Mouse (Mus musculus): ENCODE measurements around the gene Hes6. TPM values are rescaled to one million over a fixed set of nuclear protein-coding genes. Genes with fewer than 3 reads are reported as not detected.

Hes6 gene
- polyA plus RNA-seq, 1 experiment from 2014 or later = 91.3 TPM

- H3K36me3 ChIP-seq = peaks cover 46% of the 10 kb centered on the region
- no peak for ATAC-seq (ENCODE audit: borderline replicate concordance, extremely low read depth, low FRiP score, low TSS enrichment)
- H3K27me3 ChIP-seq = no peaks in the 10 kb centered on the region
- H3K9me3 ChIP-seq = no peaks in the 10 kb centered on the region
- H3K9ac ChIP-seq = no peak overlapping the region
- H3K4me1 ChIP-seq = peaks cover 24% of the 10 kb centered on the region
- H3K4me2 ChIP-seq = no peak overlapping the region
- WGBS = 85% methylated on average over 7 of the region's 7 CpGs
- no peak overlapping the region for H3K4me3 ChIP-seq
- peak overlapping the region; percentile 91; the same call in 1 of the 2 replicates for H3K27ac ChIP-seq
Observed at GRCm38 (mm10) chr1:91437573-91437972, 23.7 kb upstream of the Hes6 start.

- peaks cover 24% of the 10 kb centered on the region for H3K4me1 ChIP-seq
- no peaks in the 10 kb centered on the region for H3K27me3 ChIP-seq
- no peaks in the 10 kb centered on the region for H3K9me3 ChIP-seq
- WGBS = 91% methylated on average over 3 of the region's 3 CpGs
- no peak overlapping the region for H3K4me2 ChIP-seq
- H3K36me3 ChIP-seq = peaks cover 50% of the 10 kb centered on the region
- H3K9ac ChIP-seq = no peak overlapping the region
- H3K27ac ChIP-seq = peak overlapping the region; percentile 91
- no peak overlapping the region for H3K4me3 ChIP-seq
- ATAC-seq (ENCODE audit: borderline replicate concordance, extremely low read depth, low FRiP score, low TSS enrichment) = peak; percentile 27; the same call in 1 of the 2 replicates
Observed at GRCm38 (mm10) chr1:91437083-91437400, 23.2 kb upstream of the Hes6 start.

GRCm38 (mm10) chr1:91436380-91437082 lies 22.7 kb upstream of the Hes6 start:
- H3K9me3 ChIP-seq = no peaks in the 10 kb centered on the region
- no peak overlapping the region for H3K9ac ChIP-seq

GRCm38 (mm10) chr1:91435606-91436130 lies 21.8 kb upstream of the Hes6 start:
- H3K27me3 ChIP-seq = no peaks in the 10 kb centered on the region
- ATAC-seq (ENCODE audit: borderline replicate concordance, extremely low read depth, low FRiP score, low TSS enrichment) = no peak
- H3K9me3 ChIP-seq = no peaks in the 10 kb centered on the region
- WGBS = 74% methylated on average over 13 of the region's 13 CpGs
- no peak overlapping the region for H3K4me3 ChIP-seq
- H3K9ac ChIP-seq = no peak overlapping the region; the same call in 1 of the 2 replicates
- H3K27ac ChIP-seq = peak overlapping the region; percentile 91
- H3K36me3 ChIP-seq = peaks cover 49% of the 10 kb centered on the region
- peaks cover 24% of the 10 kb centered on the region for H3K4me1 ChIP-seq
- H3K4me2 ChIP-seq = no peak overlapping the region

More at GRCm38 (mm10) chr1:91436380-91437082, 22.7 kb upstream of the Hes6 start:
- Histone ChIP-seq H3K4me3 (no peak overlapping the region), H3K36me3 (peaks cover 50% of the 10 kb centered on the region), H3K4me2 (no peak overlapping the region; the same call in 1 of the 2 replicates), H3K27ac (peak overlapping the region; percentile 91), H3K4me1 (peaks cover 24% of the 10 kb centered on the region), H3K27me3 (no peaks in the 10 kb centered on the region)
- ATAC-seq (ENCODE audit: borderline replicate concordance, extremely low read depth, low FRiP score, low TSS enrichment) = peak; percentile 88
- WGBS = 32% methylated on average over 6 of the region's 6 CpGs

GRCm38 (mm10) chr1:91434905-91435304 lies 21.1 kb upstream of the Hes6 start:
- Histone ChIP-seq H3K27ac (no peak overlapping the region), H3K27me3 (no peaks in the 10 kb centered on the region), H3K4me3 (no peak overlapping the region), H3K4me2 (no peak overlapping the region), H3K9me3 (no peaks in the 10 kb centered on the region), H3K4me1 (peaks cover 24% of the 10 kb centered on the region), H3K36me3 (peaks cover 48% of the 10 kb centered on the region), H3K9ac (no peak overlapping the region)
- no peak for ATAC-seq (ENCODE audit: borderline replicate concordance, extremely low read depth, low FRiP score, low TSS enrichment)
- WGBS = 93% methylated on average over 8 of the region's 8 CpGs

GRCm38 (mm10) chr1:91430761-91431160 lies 16.9 kb upstream of the Hes6 start:
- H3K4me3 ChIP-seq = no peak overlapping the region
- H3K27me3 ChIP-seq = no peaks in the 10 kb centered on the region
- ATAC-seq (ENCODE audit: borderline replicate concordance, extremely low read depth, low FRiP score, low TSS enrichment) = no peak
- no peak overlapping the region for H3K9ac ChIP-seq
- WGBS = 72% methylated on average over 7 of the region's 7 CpGs
- peaks cover 58% of the 10 kb centered on the region for H3K36me3 ChIP-seq
- no peak overlapping the region for H3K27ac ChIP-seq
- peaks cover 7% of the 10 kb centered on the region for H3K4me1 ChIP-seq
- no peaks in the 10 kb centered on the region for H3K9me3 ChIP-seq
- H3K4me2 ChIP-seq = no peak overlapping the region

GRCm38 (mm10) chr1:91429212-91429611 lies 15.4 kb upstream of the Hes6 start:
- Histone ChIP-seq H3K4me3 (no peak overlapping the region), H3K27me3 (no peaks in the 10 kb centered on the region), H3K36me3 (peaks cover 52% of the 10 kb centered on the region), H3K4me2 (no peak overlapping the region), H3K9ac (no peak overlapping the region), H3K4me1 (no peaks in the 10 kb centered on the region), H3K27ac (no peak overlapping the region), H3K9me3 (no peaks in the 10 kb centered on the region)
- ATAC-seq (ENCODE audit: borderline replicate concordance, extremely low read depth, low FRiP score, low TSS enrichment) = no peak
- WGBS = 90% methylated on average over 10 of the region's 10 CpGs

- H3K4me3 ChIP-seq = no peak overlapping the region
- ATAC-seq (ENCODE audit: borderline replicate concordance, extremely low read depth, low FRiP score, low TSS enrichment) = no peak
- WGBS = 27% methylated on average over 4 of the region's 4 CpGs
- H3K9ac ChIP-seq = no peak overlapping the region
- peaks cover 52% of the 10 kb centered on the region for H3K36me3 ChIP-seq
- no peaks in the 10 kb centered on the region for H3K27me3 ChIP-seq
- H3K27ac ChIP-seq = no peak overlapping the region
- H3K4me2 ChIP-seq = no peak overlapping the region
- H3K4me1 ChIP-seq = no peaks in the 10 kb centered on the region
- no peaks in the 10 kb centered on the region for H3K9me3 ChIP-seq
Observed at GRCm38 (mm10) chr1:91428614-91429013, 14.8 kb upstream of the Hes6 start.

GRCm38 (mm10) chr1:91426397-91426796 lies 12.6 kb upstream of the Hes6 start:
- H3K27me3 ChIP-seq = no peaks in the 10 kb centered on the region
- peaks cover 38% of the 10 kb centered on the region for H3K36me3 ChIP-seq
- H3K4me3 ChIP-seq = no peak overlapping the region
- H3K27ac ChIP-seq = no peak overlapping the region
- H3K9me3 ChIP-seq = no peaks in the 10 kb centered on the region
- WGBS = 65% methylated on average over 9 of the region's 9 CpGs
- no peak for ATAC-seq (ENCODE audit: borderline replicate concordance, extremely low read depth, low FRiP score, low TSS enrichment)
- H3K9ac ChIP-seq = no peak overlapping the region
- H3K4me1 ChIP-seq = no peaks in the 10 kb centered on the region
- H3K4me2 ChIP-seq = no peak overlapping the region

- Histone ChIP-seq H3K9ac (no peak overlapping the region), H3K4me1 (no peaks in the 10 kb centered on the region), H3K27ac (no peak overlapping the region), H3K4me2 (no peak overlapping the region), H3K27me3 (no peaks in the 10 kb centered on the region), H3K36me3 (peaks cover 36% of the 10 kb centered on the region), H3K4me3 (no peak overlapping the region), H3K9me3 (no peaks in the 10 kb centered on the region)
- WGBS = 87% methylated on average over 8 of the region's 8 CpGs
- no peak for ATAC-seq (ENCODE audit: borderline replicate concordance, extremely low read depth, low FRiP score, low TSS enrichment)
Observed at GRCm38 (mm10) chr1:91420601-91421065, 6.8 kb upstream of the Hes6 start.

GRCm38 (mm10) chr1:91419862-91420600 lies 6.2 kb upstream of the Hes6 start:
- 63% methylated on average over 10 of the region's 10 CpGs for WGBS
- Histone ChIP-seq H3K27me3 (no peaks in the 10 kb centered on the region), H3K9ac (no peak overlapping the region), H3K4me1 (peaks cover 5% of the 10 kb centered on the region), H3K4me3 (no peak overlapping the region), H3K4me2 (no peak overlapping the region), H3K27ac (no peak overlapping the region), H3K36me3 (peaks cover 36% of the 10 kb centered on the region), H3K9me3 (no peaks in the 10 kb centered on the region)
- no peak for ATAC-seq (ENCODE audit: borderline replicate concordance, extremely low read depth, low FRiP score, low TSS enrichment)

GRCm38 (mm10) chr1:91417991-91418390 lies 4.2 kb upstream of the Hes6 start:
- peaks cover 27% of the 10 kb centered on the region for H3K36me3 ChIP-seq
- no peaks in the 10 kb centered on the region for H3K27me3 ChIP-seq
- no peak overlapping the region for H3K27ac ChIP-seq
- no peak overlapping the region for H3K9ac ChIP-seq
- H3K4me3 ChIP-seq = no peak overlapping the region
- H3K4me2 ChIP-seq = no peak overlapping the region
- H3K4me1 ChIP-seq = peaks cover 22% of the 10 kb centered on the region
- no peaks in the 10 kb centered on the region for H3K9me3 ChIP-seq
- 64% methylated on average over 1 of the region's 1 CpGs for WGBS
- ATAC-seq (ENCODE audit: borderline replicate concordance, extremely low read depth, low FRiP score, low TSS enrichment) = no peak
